Mouse (Mus musculus) left cerebral cortex, postnatal 4 days (tissue): ENCODE results near the gene C87436. TPM values are rescaled to one million over a fixed set of nuclear protein-coding genes. Genes with fewer than 3 reads are reported as not detected.

ENCODE experiments used
- DNase-seq: peaks from one replicate; pipeline ENCODE4 v3.0.0-alpha.2; 2022
- intact Hi-C: fragments of 180-260 bp; cut with DNase I; formaldehyde crosslinking; loops from one replicate; pipeline ENCODE4 v1.15.1; 2025
- total RNA-seq, 2 experiments: library from RNA; stranded (reverse); gene quantifications; 2 replicates each; pipeline ENCODE4 v1.2.3; 2021

Gene C87436
- 10 to 100 TPM; 16.2 to 17.6 TPM for total RNA-seq

- DNase-seq = peak; percentile 94
- intact Hi-C loops = loop anchor here (10.0 kb wide), 1 partner anchor 236 kb away; no protein-coding TSS in a partner anchor
These were observed at the start of gene C87436 for GRCm38 (mm10) chr6:86438272-86439118. Gene C87436 (plus strand): TSS chr6:86438374.

DNA sequence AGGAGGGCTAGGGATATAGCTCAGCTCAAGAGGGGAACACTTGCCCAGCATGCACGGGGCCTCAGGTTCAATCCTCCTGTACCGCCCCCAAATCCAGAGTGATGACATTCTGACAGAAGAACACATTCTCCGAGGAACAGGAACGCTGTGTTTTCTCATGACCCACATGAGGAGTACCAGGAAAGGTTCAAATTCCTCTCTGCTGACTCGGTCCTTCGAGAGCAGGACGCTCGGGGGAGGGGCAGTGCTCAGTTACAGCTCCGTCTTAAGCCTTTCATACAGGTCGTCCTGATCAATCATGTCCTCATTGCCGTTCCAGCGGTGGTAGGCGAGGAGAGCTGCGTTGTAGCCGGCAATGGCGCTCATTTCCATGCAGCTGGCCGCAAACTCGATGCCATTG is 49.7 kb upstream of the C87436 start:
- intact Hi-C loops = loop anchor here (10.0 kb wide), 1 partner anchor 444 kb away; no protein-coding TSS in a partner anchor

DNA sequence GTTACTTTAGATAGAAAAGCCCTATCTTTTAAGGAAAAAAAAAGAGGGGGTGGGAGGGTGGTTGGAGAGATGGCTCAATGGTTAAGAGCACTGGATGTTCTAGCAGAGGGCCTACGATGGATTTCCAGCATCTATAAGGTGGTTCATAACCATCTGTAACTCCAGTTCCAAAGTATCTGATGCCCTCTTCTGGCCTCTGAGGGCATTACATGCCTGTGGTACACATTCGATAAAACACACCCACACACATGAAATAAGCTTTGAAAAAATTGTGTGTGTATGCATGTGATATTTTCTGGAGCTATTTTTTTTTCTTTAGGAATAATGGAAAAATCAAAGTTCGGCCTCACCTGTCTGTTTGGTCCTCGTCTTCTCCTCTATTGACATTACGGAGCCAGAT is 46.8 kb upstream of the C87436 start:
- intact Hi-C loops = no loop called here

More for the DNA sequence above, 49.7 kb upstream of the C87436 start:
- DNase-seq = no peak

GRCm38 (mm10) chr6:86393187-86393586 is 45.0 kb upstream of the C87436 start:
- intact Hi-C loops = no loop called here
- no peak for DNase-seq

More for the DNA sequence above, 46.8 kb upstream of the C87436 start:
- DNase-seq = no peak

- intact Hi-C loops = no loop called here
- no peak for DNase-seq
These were observed 44.0 kb upstream of the C87436 start for GRCm38 (mm10) chr6:86394078-86394720.

DNA sequence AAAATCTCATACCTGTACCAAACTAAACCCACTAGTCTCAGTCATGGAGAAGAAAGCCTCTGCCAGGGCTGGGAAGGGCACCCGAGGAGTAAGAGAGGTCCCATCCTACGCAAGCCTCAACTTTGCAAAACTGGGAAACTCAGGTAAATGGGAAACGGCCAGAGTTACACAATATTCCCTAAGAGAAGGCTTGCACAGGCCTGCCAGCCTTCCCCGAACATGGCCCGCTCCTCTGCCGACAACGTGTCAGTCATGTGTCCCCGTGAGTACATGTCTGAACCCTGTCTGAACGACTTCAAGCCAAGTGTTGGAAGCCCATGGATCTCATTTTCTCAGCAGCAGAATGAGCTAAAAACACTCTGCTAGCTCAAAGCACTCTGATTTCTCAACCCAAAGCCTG is 43.2 kb upstream of the C87436 start:
- no peak for DNase-seq
- intact Hi-C loops = no loop called here

DNA sequence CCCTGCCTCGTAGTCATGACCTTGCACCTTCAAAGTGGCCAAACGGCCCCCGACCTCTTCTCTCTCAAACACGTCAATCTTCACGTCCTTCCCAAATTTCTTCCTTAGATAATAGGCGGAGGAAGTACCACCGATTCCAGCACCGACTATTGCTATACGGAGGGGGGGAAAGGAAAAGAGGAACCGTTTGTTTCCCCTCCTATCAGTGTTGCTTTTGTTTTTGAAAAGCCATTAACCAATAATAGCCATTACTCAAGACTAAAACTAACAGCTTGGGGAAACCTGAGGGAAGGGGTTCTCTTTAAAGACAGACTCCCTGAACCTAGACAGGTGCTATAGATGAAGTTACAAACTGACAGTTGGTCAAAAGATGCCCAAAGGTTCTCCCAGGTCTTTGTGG is 42.2 kb upstream of the C87436 start:
- DNase-seq = no peak
- intact Hi-C loops = no loop called here

- DNase-seq = peak; percentile 91
- intact Hi-C loops = no loop called here
These were observed 41.5 kb upstream of the C87436 start, which contains the start of gene Pcyox1 for GRCm38 (mm10) chr6:86396581-86397256. Gene Pcyox1 (minus strand): TSS chr6:86397154.

- intact Hi-C loops = no loop called here
- no peak for DNase-seq
These were observed 40.8 kb upstream of the C87436 start for GRCm38 (mm10) chr6:86397257-86397980.

- DNase-seq = no peak
These were observed 39.2 kb upstream of the C87436 start for GRCm38 (mm10) chr6:86398986-86399385.

DNA sequence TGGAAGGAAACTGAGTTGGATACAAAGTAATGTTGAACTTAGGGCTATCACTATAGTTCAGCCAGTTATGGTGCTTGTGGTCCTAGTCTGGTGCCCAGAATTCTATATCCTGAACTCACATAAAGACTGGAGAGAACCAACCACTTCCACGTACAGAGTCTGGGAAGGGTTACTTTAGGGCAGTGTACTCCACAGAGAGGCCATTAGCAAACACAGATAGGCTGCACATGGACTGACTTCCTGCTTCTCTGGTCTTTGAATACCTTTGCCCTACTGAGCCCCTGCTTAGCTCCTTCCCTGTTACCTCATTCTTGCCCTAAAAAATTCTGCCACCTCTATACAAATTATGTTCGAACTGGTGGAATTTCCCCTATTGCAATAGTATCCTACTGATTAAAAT is 38.2 kb upstream of the C87436 start:
- intact Hi-C loops = no loop called here
- no peak for DNase-seq

More at GRCm38 (mm10) chr6:86398986-86399385, 39.2 kb upstream of the C87436 start:
- intact Hi-C loops = no loop called here

DNA sequence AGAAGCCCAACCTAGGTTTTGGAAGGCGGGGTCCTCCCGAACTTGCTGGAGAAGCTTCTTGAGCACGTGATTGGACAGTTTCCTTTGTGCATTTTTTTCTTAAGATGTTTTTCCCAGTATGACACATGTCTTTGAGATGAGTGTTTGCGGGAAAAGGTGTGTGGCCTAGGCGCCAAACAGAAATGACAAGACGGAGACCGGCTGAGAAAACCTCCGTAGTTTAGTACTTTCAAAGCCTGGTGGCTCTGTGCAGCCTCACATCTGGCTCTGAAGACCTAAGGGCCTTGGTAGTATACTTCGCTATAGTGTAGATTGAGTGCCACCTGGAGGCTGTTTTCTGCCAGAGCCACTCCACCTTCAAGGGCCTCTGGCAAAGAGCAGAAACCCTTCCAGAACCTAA is 37.2 kb upstream of the C87436 start:
- peak; percentile 52 for DNase-seq
- intact Hi-C loops = no loop called here

DNA sequence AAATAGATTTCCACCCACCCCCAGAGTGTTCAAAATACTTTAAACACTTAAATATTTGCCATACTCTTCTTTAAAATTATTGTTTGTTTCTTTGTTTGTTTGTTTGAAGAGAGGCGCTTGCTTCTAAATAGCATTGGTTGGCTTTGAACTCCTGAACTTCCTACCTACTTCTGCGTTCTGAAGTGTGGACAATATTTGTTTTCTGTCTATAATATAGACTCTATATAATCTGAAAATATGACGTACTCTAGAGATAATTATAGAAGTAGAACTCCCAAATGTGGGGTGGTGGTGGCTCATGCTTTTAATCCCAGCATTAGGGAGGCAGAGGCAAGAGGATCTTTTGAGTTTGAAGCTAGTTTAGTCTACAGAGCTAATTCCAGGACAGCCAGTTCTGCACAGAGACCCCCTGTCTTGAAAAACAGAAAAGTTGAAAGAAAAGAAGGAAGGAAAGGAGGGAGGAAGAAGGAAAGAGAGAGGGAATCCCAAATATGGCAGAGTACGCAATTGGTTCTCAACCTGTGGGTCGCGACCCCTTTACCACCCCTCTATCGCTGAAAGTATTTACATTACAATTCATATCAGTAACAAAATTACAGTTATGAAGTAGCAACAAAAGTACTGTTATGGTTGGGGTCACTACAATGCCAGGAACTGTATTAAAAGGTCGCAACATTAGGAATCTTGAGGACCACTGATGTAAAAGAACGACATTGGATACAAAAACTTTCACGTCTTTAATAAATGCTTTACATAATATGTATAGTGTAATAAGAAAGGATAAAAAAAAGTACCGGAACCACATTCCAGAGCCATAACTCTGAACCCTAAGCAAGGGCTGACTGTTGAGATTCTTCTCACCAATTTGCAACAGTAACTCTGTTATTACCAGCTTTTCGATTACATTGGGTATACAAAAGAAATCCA is 35.2 kb upstream of the C87436 start:
- no peak for DNase-seq
- intact Hi-C loops = no loop called here

GRCm38 (mm10) chr6:86403728-86404099 is 34.5 kb upstream of the C87436 start:
- intact Hi-C loops = no loop called here

GRCm38 (mm10) chr6:86404100-86404861 is 33.9 kb upstream of the C87436 start, which contains the start of gene Tia1:
Gene Tia1 (plus strand): TSS chr6:86404219.
- DNase-seq = peak; percentile 99
- intact Hi-C loops = no loop called here

More at GRCm38 (mm10) chr6:86403728-86404099, 34.5 kb upstream of the C87436 start:
- DNase-seq = peak; percentile 86

DNA sequence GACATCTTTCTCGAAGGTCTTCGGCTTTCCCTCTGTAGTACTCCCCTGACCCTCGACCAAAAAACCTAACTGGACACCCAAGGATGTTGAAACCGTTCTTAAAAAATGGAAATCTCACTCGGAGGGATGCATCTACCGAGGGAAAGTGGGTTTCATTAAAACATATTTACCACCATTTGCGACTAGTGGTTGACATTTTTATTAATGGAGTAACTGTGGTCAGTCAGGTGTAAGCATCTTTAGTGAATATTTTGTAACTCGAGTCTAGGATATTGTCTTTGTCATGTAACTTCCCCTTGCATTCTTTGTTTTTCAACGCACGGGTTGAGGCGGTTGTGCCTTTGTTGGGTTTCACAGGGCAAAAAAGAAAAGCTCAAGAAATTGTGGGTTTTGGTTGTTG is 33.2 kb upstream of the C87436 start:
- no peak for DNase-seq
- intact Hi-C loops = no loop called here

DNA sequence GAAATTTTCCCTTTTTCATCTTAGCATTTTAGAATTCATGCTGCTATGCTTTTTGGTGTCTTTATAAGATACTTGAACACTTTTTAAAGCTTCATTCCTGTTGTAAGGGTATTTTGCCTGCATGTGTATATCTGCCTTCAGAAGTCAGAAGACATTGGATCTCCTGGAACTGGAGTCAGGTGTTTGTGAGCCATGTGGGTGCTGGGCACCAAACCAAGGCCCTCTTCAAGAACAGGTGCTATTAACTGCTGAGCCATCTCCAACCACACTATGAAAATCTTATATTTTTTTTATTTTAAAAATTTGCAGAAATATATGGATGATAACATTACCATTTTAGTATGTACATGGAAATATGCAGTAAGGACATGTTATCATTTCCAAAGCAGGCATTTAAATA is 31.9 kb upstream of the C87436 start:
- no peak for DNase-seq
- intact Hi-C loops = no loop called here

GRCm38 (mm10) chr6:86418711-86419110 is 19.5 kb upstream of the C87436 start:
- intact Hi-C loops = no loop called here
- no peak for DNase-seq

DNA sequence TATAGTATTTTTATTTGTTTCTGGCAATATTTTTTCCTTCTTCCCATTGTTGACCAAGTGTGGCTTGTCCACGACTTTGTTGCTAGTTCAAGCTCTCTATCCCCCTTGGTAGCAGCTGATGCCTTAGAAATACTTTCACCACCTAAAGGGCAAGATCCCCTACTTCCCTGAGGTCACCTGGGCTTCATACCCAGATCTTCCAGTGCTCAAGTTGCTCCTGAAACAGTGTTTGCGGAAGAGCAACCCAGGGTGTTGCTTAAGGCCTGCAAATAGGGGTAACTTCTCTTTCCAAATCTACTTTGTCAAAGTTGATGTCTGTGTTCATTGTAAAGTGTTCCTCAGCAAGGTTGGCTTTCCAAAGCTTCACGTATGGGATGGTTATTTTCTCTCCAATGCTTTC is 18.9 kb upstream of the C87436 start:
- DNase-seq = no peak
- intact Hi-C loops = no loop called here
